Mouse (Mus musculus): ENCODE data around the gene Tom1. TPM values are rescaled to one million over a fixed set of nuclear protein-coding genes. Genes with fewer than 3 reads are reported as not detected.

Gene Tom1
- polyA plus RNA-seq, 2 experiments = 35.1 to 35.7 TPM

- no peaks in the 10 kb centered on the region for H3K27me3 ChIP-seq (ENCODE audit: control insufficient read depth, insufficient read depth, low read length)
- no peaks in the 10 kb centered on the region for H3K4me1 ChIP-seq (ENCODE audit: control insufficient read depth, insufficient read depth, low read length)
- H3K4me2 ChIP-seq (replicated peaks; ENCODE audit: low read depth, low read length, severe bottlenecking) = no peak overlapping the region
- DNase-seq (ENCODE audit: low spot score) (no peak), ATAC-seq (ENCODE audit: low FRiP score, low read depth) (no peak)
- H3K9me3 ChIP-seq (ENCODE audit: control insufficient read depth, low read length) = no peaks in the 10 kb centered on the region
- no peak overlapping the region for H3K9ac ChIP-seq (ENCODE audit: low read depth, low read length, severe bottlenecking)
- no peak overlapping the region for H3K4me3 ChIP-seq (replicated peaks; ENCODE audit: low read length)
- no peak for TF ChIP-seq POLR2A (IDR thresholded peaks at IDR 0.05; ENCODE audit: borderline replicate concordance, extremely low read depth, insufficient read depth, insufficient read length)
- H3K36me3 ChIP-seq (ENCODE audit: control insufficient read depth, insufficient read depth, low read length) = peaks cover 37% of the 10 kb centered on the region
- 86% methylated on average over 2 of the region's 2 CpGs for WGBS
- no peak overlapping the region for H3K27ac ChIP-seq (replicated peaks; ENCODE audit: low read depth, low read length)
Measured at GRCm38 (mm10) chr8:75060815-75061214, 27.3 kb downstream of the Tom1 start.

- TF ChIP-seq POLR2A (IDR thresholded peaks at IDR 0.05; ENCODE audit: borderline replicate concordance, extremely low read depth, insufficient read depth, insufficient read length) = no peak
- DNase-seq (ENCODE audit: low spot score) = no peak
- H3K36me3 ChIP-seq (ENCODE audit: control insufficient read depth, insufficient read depth, low read length) = peaks cover 26% of the 10 kb centered on the region
Measured at GRCm38 (mm10) chr8:75063290-75063689, 29.8 kb downstream of the Tom1 start.

GRCm38 (mm10) chr8:75064790-75065189 is 31.3 kb downstream of the Tom1 start:
- TF ChIP-seq POLR2A (IDR thresholded peaks at IDR 0.05; ENCODE audit: borderline replicate concordance, extremely low read depth, insufficient read depth, insufficient read length) = no peak
- H3K36me3 ChIP-seq (ENCODE audit: control insufficient read depth, insufficient read depth, low read length) = peaks cover 20% of the 10 kb centered on the region
- H3K27me3 ChIP-seq (ENCODE audit: control insufficient read depth, insufficient read depth, low read length) = no peaks in the 10 kb centered on the region
- 82% methylated on average over 3 of the region's 3 CpGs for WGBS
- no peak overlapping the region for H3K4me3 ChIP-seq (replicated peaks; ENCODE audit: low read length)
- no peak overlapping the region for H3K4me2 ChIP-seq (replicated peaks; ENCODE audit: low read depth, low read length, severe bottlenecking)
- no peak overlapping the region for H3K27ac ChIP-seq (replicated peaks; ENCODE audit: low read depth, low read length)
- no peaks in the 10 kb centered on the region for H3K4me1 ChIP-seq (ENCODE audit: control insufficient read depth, insufficient read depth, low read length)
- H3K9me3 ChIP-seq (ENCODE audit: control insufficient read depth, low read length) = no peaks in the 10 kb centered on the region
- no peak for DNase-seq (ENCODE audit: low spot score)
- no peak for ATAC-seq (ENCODE audit: low FRiP score, low read depth)
- H3K9ac ChIP-seq (ENCODE audit: low read depth, low read length, severe bottlenecking) = no peak overlapping the region

More at GRCm38 (mm10) chr8:75063290-75063689, 29.8 kb downstream of the Tom1 start:
- H3K4me2 ChIP-seq (replicated peaks; ENCODE audit: low read depth, low read length, severe bottlenecking) = no peak overlapping the region
- 76% methylated on average over 3 of the region's 3 CpGs for WGBS
- H3K9ac ChIP-seq (ENCODE audit: low read depth, low read length, severe bottlenecking) = no peak overlapping the region
- ATAC-seq (ENCODE audit: low FRiP score, low read depth) = no peak
- H3K27me3 ChIP-seq (ENCODE audit: control insufficient read depth, insufficient read depth, low read length) = no peaks in the 10 kb centered on the region
- H3K9me3 ChIP-seq (ENCODE audit: control insufficient read depth, low read length) = no peaks in the 10 kb centered on the region
- H3K27ac ChIP-seq (replicated peaks; ENCODE audit: low read depth, low read length) = no peak overlapping the region
- no peak overlapping the region for H3K4me3 ChIP-seq (replicated peaks; ENCODE audit: low read length)
- no peaks in the 10 kb centered on the region for H3K4me1 ChIP-seq (ENCODE audit: control insufficient read depth, insufficient read depth, low read length)

- 67% methylated on average over 6 of the region's 6 CpGs for WGBS
- no peak for ATAC-seq (ENCODE audit: low FRiP score, low read depth)
- H3K4me1 ChIP-seq (ENCODE audit: control insufficient read depth, insufficient read depth, low read length) = no peaks in the 10 kb centered on the region
Measured at GRCm38 (mm10) chr8:75067287-75067686, 33.8 kb downstream of the Tom1 start.

GRCm38 (mm10) chr8:75070297-75070696 is 36.8 kb downstream of the Tom1 start:
- ATAC-seq (ENCODE audit: low FRiP score, low read depth) = no peak
- Histone ChIP-seq H3K9ac (ENCODE audit: low read depth, low read length, severe bottlenecking) (no peak overlapping the region), H3K27me3 (ENCODE audit: control insufficient read depth, insufficient read depth, low read length) (no peaks in the 10 kb centered on the region), H3K4me1 (ENCODE audit: control insufficient read depth, insufficient read depth, low read length) (no peaks in the 10 kb centered on the region), H3K4me3 (replicated peaks; ENCODE audit: low read length) (no peak overlapping the region), H3K4me2 (replicated peaks; ENCODE audit: low read depth, low read length, severe bottlenecking) (no peak overlapping the region), H3K36me3 (ENCODE audit: control insufficient read depth, insufficient read depth, low read length) (peaks cover 7% of the 10 kb centered on the region; the same call in 1 of the 2 replicates), H3K9me3 (ENCODE audit: control insufficient read depth, low read length) (no peaks in the 10 kb centered on the region), H3K27ac (replicated peaks; ENCODE audit: low read depth, low read length) (no peak overlapping the region)
- TF ChIP-seq POLR2A (IDR thresholded peaks at IDR 0.05; ENCODE audit: borderline replicate concordance, extremely low read depth, insufficient read depth, insufficient read length) = no peak
- WGBS = 74% methylated on average over 1 of the region's 1 CpGs
- no peak for DNase-seq (ENCODE audit: low spot score)

More at GRCm38 (mm10) chr8:75067287-75067686, 33.8 kb downstream of the Tom1 start:
- Histone ChIP-seq H3K9ac (ENCODE audit: low read depth, low read length, severe bottlenecking) (no peak overlapping the region), H3K36me3 (ENCODE audit: control insufficient read depth, insufficient read depth, low read length) (peaks cover 20% of the 10 kb centered on the region), H3K9me3 (ENCODE audit: control insufficient read depth, low read length) (no peaks in the 10 kb centered on the region), H3K27me3 (ENCODE audit: control insufficient read depth, insufficient read depth, low read length) (no peaks in the 10 kb centered on the region), H3K27ac (replicated peaks; ENCODE audit: low read depth, low read length) (no peak overlapping the region), H3K4me3 (replicated peaks; ENCODE audit: low read length) (no peak overlapping the region), H3K4me2 (replicated peaks; ENCODE audit: low read depth, low read length, severe bottlenecking) (no peak overlapping the region)
- TF ChIP-seq POLR2A (IDR thresholded peaks at IDR 0.05; ENCODE audit: borderline replicate concordance, extremely low read depth, insufficient read depth, insufficient read length) = no peak
- no peak for DNase-seq (ENCODE audit: low spot score)
